Mouse (Mus musculus): ENCODE measurements around the gene Prpf8.

Prpf8 gene

DNA sequence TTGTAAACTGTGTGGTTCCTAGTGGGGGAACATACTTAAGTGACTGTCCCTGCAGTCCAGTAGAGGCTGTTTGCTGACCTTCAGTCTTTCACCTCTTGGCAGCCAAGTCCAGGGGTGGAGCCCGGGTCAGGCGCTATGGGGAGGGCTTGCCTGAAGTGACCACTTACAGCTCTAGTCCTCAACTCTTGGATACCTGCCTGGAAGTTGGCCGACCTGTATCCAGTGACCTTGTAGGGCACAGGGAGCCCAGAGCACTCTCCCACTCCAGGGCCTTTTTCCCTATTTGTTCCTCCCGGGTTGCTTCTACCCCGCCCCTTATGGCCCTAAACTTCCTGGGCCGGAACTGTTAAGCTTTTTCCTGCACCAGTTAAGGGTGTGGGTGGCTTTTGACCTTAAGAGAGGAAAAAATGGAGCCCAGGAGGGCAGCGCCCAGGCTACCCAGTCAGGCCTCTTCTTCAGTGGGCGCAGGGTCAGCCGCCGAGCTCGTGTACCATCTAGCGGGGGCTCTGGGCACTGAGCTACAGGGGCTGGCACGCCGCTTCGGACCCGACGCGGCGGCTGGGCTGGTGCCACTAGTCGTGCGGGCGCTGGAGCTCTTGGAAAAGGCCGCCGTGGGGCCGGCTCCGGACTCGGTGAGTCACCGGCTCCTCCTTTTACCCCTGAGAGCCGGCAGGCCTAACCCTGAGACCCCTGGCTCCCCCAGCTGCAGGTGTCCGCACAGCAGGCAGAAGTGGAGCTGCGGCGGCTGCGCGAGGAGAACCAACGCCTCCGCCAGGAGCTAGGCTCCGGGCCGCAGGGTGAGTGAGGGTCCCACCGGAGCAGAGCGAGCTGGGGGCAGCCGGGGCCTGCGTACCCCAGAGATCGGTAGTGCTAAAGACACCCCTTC lies 23.4 kb downstream of the Prpf8 start, which contains the start of gene Rilp:
Gene Rilp (plus strand): TSS at position 354 of the 886 bp plus-strand sequence.
- peak; percentile 61 for DNase-seq

DNA sequence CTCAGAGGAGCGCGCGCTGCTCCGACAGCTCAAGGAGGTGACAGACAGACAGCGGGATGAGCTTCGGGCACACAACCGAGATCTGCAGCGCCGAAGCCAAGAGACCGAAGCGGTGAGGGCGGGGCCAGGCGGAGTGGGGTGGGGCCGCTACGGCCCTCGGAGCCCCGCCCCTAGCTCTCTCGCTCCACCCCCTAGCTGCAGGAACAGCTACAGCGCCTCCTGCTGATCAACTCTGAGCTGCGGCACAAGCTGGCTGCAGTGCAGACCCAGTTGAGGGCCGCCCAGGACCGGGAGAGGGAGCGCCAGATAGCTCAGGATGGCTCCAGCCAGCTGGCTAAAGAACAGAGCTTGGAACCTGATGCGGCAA lies 24.0 kb downstream of the Prpf8 start:
- DNase-seq: peak; percentile 95

- DNase-seq: peak; percentile 49
Measured at GRCm38 (mm10) chr11:75511213-75511612, 24.6 kb downstream of the Prpf8 start.

GRCm38 (mm10) chr11:75512301-75513018 lies 25.8 kb downstream of the Prpf8 start:
- no peak for DNase-seq

DNA sequence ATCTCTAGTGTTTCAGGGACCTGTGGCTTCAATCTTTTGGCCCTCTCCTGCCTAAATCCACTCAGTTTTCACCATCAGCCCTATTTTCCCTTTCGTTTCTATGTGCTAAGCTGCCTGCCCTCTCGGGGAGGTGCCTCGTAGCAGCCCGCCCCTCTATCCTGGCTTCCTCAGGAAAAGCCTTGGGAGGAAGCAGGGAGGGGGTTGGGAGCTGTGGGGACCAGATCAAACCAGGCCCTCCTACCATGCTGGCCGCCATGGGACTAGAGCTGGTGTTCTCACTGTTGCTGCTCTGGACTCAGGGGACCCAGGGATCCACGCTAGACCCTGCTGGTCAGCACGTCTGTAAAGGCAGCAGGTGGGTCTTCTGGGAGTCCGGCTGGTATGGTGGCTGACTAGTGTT lies 26.7 kb downstream of the Prpf8 start, which contains the start of gene Scarf1:
Gene Scarf1 (plus strand): TSS at position 205 of the 400 bp plus-strand sequence.
- no peak for DNase-seq

DNA sequence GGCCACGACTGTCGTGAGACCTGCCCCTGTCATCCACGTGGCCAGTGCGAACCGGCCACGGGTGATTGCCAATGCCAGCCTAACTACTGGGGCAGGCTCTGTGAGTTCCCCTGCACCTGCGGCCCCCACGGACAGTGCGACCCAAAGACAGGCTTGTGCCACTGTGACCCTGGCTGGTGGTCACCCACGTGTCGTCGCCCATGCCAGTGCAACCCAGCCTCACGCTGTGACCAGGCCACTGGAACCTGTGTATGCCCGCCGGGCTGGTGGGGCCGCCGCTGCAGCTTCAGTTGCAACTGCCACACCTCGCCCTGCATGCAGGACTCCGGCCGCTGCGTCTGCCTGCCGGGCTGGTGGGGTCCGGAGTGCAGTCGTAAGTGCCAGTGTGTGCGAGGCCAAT lies 28.6 kb downstream of the Prpf8 start:
- no peak for DNase-seq

DNA sequence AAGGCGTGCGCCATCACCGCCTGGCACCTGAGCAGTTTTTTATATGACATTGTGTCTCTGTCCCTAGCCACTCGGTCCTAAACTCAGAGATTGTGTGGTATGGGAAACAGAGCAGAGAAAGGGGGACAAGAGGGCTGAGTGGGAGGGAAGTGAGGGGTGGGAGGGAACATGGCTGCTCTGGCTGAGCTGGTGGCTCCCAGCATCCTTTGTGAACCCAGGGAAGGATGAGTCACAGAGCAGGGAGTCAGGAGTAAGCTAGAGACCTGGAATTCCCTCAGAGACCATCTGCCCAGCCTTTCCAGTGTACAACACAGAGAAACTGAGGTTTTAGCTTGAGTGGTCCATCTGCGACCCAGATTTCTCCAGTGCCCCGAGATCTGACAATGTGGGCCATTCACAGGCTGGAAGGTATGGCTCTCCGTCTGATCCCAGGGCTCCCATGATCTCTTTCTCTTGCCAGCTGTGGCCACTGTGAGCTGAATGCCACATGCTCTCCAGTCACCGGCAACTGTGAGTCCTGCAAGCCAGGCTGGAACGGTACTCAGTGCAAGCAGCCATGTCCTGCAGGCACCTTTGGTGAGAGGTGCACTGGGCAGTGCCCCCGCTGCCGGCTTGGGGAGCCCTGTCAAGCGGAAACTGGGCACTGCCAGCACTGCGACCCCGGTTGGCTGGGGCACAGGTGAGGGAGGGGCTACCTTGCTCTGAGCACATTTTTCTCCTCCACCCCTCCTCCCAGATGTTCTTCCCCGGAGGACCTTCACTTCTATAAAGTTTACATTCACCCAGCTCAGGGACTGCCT lies 33.4 kb downstream of the Prpf8 start:
- no peak for DNase-seq

GRCm38 (mm10) chr11:75521609-75522008 lies 35.0 kb downstream of the Prpf8 start:
- DNase-seq: no peak

DNA sequence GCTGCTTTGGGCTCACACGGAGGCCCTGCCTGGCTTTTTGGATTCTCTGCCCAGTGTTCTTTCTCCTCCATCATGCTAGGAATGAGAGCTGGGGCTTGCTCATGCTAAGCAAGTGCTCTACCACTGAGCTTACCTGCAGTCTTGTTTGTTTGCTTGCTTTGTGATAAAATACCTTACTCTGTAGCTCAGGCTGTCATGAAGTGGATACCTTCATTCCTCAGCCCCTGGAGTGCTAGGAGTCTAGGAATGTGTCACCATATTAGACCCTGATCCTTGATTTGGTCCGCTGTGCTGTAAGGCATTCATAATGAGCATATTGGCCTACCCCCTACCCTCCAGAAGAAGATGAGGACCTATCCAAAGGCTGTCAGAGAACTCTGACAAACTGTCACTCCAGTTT lies 36.2 kb downstream of the Prpf8 start:
- DNase-seq: no peak

- DNase-seq: peak; percentile 78
Measured at GRCm38 (mm10) chr11:75525531-75526125, 39.0 kb downstream of the Prpf8 start.

GRCm38 (mm10) chr11:75526943-75527342 lies 40.3 kb downstream of the Prpf8 start:
- DNase-seq: no peak

GRCm38 (mm10) chr11:75529771-75530170 lies 43.2 kb downstream of the Prpf8 start:
- no peak for DNase-seq

GRCm38 (mm10) chr11:75530325-75530724 lies 43.7 kb downstream of the Prpf8 start:
- DNase-seq: peak; percentile 99

DNA sequence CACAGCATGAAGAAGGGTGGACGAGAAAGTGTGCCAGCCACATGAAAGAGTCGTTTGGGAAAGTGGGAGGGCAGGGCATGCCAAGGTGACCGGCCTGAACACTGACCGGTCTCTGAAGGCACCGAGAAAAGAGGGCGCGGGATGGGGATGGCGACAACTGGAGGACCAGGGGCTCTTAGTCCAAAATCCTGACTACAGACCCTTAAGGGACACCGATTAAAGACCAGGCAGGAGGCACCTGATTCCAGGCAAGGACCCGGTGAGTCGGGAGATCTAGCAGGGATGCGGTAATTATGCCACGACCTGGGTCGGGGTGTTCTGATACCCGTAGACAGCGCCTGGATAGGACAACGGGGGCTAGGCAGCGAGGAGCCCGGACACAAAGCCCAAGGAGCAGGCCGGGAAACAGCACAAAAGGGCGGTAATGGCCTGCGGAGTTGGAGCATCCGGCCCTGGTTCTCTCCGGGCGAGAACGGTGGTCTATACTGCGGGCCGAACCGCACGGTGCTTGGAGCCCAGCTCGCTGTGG lies 44.3 kb downstream of the Prpf8 start:
- no peak for DNase-seq

- DNase-seq: peak; percentile 96
Measured at GRCm38 (mm10) chr11:75531469-75532242, 45.0 kb downstream of the Prpf8 start, which contains the start of gene Slc43a2. Slc43a2 (plus strand) TSS chr11:75531694.

DNA sequence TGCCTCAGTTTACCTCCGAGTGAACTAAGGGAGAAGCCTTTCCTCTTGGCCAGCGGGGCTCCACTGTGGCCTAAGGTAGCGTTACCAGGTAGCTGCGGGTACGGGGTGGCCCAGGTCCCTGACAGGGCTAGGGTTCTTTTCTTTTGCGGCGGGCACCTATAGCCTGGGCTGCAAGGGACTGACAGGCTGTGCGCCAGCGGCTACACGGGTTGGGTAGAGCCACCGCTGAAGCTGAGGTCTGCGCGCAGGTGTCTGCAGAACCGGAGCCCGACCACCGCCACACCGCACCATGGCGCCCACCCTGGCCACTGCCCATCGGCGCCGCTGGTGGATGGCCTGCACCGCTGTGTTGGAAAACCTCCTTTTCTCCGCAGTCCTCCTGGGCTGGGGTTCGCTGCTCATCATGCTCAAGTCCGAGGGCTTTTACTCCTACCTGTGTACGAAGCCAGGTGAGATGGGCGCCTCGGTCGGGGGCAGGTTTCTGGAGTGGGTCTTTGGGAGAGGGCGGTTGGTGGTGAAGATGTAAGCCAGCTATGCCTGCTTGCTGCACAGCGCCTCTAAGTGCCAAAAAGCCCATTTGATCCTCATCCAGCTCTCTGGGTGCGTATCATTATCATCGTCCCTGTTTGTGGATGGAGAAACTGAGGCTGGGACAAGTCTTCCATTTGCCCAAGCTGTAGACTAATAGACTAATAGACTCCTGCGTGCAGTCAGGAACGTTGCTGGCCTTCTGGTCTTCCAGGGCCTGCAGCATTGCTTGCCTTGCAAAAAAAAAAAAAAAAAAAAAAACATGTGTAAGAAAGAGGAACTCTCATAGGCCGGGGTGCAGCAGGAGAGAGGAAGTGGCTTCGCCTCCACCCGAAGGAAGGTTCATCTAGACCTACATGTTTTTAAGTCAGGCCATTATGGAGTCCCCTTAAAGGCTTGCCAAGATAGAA lies 46.0 kb downstream of the Prpf8 start:
- DNase-seq: peak; percentile 67

DNA sequence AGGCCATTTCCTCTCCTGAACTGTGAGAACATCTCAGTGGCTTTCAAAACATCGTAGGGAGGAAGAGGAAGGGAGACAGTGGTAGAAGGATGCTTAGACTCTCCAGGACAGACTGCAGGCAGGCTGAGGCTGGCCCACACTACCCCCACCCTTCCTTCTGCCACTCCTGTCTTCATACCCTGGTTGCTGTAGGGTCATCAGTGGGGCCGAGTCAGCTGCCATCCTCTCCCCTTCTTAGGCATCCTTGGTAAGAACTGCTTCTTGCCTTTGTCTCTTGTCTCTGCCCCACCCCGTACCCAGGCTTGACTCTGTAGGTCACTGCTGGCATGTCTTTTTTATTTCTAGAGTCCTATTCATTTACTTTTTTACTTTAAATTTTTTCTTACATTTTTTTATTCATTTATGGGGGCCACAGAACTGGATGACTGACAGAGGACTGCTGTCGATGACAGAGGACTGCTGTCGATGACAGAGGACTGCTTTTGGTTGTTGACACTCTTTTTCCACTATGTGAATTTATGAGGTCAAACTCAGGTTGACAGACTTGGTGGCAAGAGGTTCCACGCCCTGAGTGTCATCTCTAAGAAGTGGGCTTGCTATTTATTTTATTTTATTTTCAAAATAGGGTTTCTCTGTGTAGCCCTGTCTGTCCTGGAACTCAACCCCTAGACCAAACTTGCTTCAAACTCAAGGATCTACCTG lies 46.8 kb downstream of the Prpf8 start:
- no peak for DNase-seq

GRCm38 (mm10) chr11:75534286-75535033 lies 47.8 kb downstream of the Prpf8 start:
- DNase-seq: peak; percentile 53

Data from cerebellum, adult 8-10 months (tissue).